Mouse (Mus musculus) olfactory bulb, adult 2 months (tissue): ENCODE measurements around the gene Dlg2. TPM values are rescaled to one million over a fixed set of nuclear protein-coding genes. Genes with fewer than 3 reads are reported as not detected.
A peak's percentile ranks its signal among the peaks of the same experiment; 100 is the strongest.

Source experiments
- H3K27ac ChIP-seq: fragments of 200-500 bp; 2 replicates; pipeline ENCODE4 v1.5.1; 2012; ENCODE audit warnings: low read depth, low read length; ENCODE audit not compliant: insufficient read depth
- H3K4me1 ChIP-seq: fragments of 200-500 bp; 2 replicates; pipeline ENCODE4 v1.6.1; 2012; ENCODE audit warnings: low read length; ENCODE audit not compliant: control insufficient read depth, insufficient read depth
- H3K4me3 ChIP-seq: fragments of 200-500 bp; 2 replicates; pipeline ENCODE4 v1.5.1; 2012; ENCODE audit warnings: mild to moderate bottlenecking, low read depth, low read length, moderate library complexity; ENCODE audit not compliant: insufficient read depth
- CTCF ChIP-seq: fragments of 200-500 bp; IDR thresholded peaks from 2 replicates; pipeline ENCODE4 v1.5.1; 2012; ENCODE audit warnings: low read depth, mild to moderate bottlenecking, low read length, moderate library complexity; ENCODE audit not compliant: insufficient read depth
- POLR2A ChIP-seq: fragments of 200-500 bp; IDR thresholded peaks from 2 replicates; pipeline ENCODE4 v1.6.1; 2012; ENCODE audit warnings: mild to moderate bottlenecking, low read depth, low read length, moderate library complexity; ENCODE audit not compliant: insufficient read depth
- WGBS: fragments of 180-500 bp; shearing (Covaris S2); methylation state at CpG from one replicate; pipeline ENCODE4 v1.1.7; 2018; 5-methylcytosine and 5-hydroxymethylcytosine counted together
- polyA plus RNA-seq: library from polyadenylated mRNA; stranded (reverse); fragments of >200 nt; gene quantifications from 2 replicates; pipeline ENCODE4 v1.2.4, GENCODE M21; 2012; ENCODE audit warnings: low replicate concordance; ENCODE audit not compliant: missing spikeins, insufficient read depth, insufficient read length

Dlg2 gene
- polyA plus RNA-seq, 1 experiment: not detected

DNA sequence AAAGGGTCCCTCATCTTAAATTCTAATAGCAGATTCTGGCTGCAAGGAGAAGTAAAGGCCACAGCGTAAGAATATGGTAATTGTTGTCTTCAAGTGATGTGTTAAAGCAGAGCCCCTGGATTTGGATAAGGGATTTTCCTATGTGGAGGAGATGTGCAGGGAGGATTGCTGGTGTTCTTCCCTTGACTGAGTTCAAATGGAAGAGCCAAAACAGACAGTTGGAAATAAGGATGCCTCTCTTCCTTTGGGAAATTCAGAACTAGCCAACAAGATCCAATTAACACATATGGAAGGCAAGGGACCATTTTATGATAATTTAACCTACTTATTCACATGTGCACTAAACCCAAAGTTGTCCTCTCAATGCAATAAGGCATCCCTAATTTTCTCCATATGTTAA lies 1034.6 kb downstream of the Dlg2 start:
- 82% methylated on average over 1 of the region's 1 CpGs for WGBS

GRCm38 (mm10) chr7:91514445-91514844 lies 1038.0 kb downstream of the Dlg2 start:
- Histone ChIP-seq H3K4me1 (no peaks in the 10 kb centered on the region), H3K27ac (no peak overlapping the region), H3K4me3 (no peak overlapping the region)
- TF ChIP-seq POLR2A (no peak), CTCF (no peak)
- WGBS: 24% methylated on average over 3 of the region's 3 CpGs

More for the DNA sequence above, 1034.6 kb downstream of the Dlg2 start:
- Histone ChIP-seq H3K4me1 (no peaks in the 10 kb centered on the region), H3K4me3 (no peak overlapping the region), H3K27ac (no peak overlapping the region)
- TF ChIP-seq POLR2A (no peak), CTCF (no peak)

DNA sequence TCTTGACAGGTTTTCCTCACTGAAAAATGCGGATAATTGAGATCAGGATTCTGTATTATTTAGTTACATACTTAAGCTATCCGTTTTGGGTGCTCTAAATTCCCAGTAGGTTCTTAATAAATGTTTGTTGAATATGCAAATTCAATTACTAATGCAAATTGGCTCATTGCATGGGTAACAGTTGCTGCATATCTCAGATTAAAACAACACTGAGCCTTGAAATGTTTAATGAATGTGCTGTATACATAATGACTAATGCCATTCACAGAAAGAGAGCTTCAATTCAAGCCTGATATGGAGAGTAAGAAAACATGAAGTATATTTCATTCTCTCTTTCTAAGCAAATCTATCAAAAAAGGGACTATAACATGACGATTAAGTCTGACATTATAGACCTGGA lies 1039.8 kb downstream of the Dlg2 start:
- no peak for TF ChIP-seq POLR2A
- TF ChIP-seq CTCF: no peak
- Histone ChIP-seq H3K4me1 (no peaks in the 10 kb centered on the region), H3K4me3 (no peak overlapping the region), H3K27ac (no peak overlapping the region)
- WGBS: 67% methylated on average over 3 of the region's 3 CpGs

DNA sequence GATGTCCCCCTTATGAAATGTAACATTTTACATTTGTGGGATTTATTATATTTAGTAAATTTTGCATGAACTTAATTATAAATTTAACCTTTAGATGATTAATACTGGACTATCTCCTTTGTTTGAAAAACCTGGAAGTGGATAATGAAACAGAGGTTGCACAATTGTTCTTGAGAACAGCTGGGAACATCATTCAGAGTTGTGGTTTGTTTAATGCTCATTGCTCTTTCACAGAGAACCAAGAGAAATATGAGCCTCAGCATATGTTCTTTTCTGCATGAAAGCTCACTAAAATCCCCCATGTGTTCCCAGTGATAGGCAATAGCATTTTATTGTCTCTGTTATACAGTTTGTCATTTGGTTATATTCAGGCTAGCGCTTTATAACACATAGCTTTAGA lies 1049.4 kb downstream of the Dlg2 start:
- Histone ChIP-seq H3K4me1 (no peaks in the 10 kb centered on the region), H3K27ac (no peak overlapping the region), H3K4me3 (no peak overlapping the region)
- 97% methylated on average over 1 of the region's 1 CpGs for WGBS
- TF ChIP-seq CTCF: no peak
- TF ChIP-seq POLR2A: no peak

DNA sequence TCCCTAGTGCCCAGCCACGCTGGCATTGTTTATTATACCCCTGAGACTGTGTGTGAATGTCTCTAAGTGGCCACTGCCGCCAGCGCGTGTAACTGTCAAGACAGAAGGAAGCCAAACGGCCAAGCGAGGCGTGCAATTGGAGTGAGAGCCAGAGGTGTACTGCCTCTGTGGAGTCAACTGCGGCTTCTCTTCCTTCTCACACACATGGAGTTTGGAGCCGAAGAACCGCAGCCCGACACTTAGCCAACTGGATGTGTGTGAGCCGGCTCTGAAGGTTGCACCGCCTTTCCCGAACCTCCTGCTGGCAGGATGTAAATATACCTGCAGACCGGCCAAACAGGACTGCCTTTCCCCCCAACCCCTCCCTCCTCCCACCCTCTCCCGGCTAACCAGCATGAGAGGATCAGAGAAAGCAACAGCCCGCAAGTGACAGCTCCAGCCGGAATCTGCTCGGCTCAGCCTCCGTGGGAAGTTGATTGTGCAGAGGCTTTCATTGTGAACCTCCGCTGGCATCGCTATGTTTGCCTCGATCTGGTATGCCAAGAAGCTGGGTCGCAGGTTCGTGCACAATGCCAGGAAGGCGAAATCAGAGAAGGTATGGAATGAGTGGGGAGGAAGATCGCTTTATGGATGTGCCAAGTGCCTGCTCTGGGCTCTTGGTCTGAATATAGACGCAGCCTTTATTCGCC lies 1066.3 kb downstream of the Dlg2 start:
- H3K4me1 ChIP-seq: peaks cover 8% of the 10 kb centered on the region; the same call in 1 of the 2 replicates
- TF ChIP-seq CTCF (no peak), POLR2A (no peak)
- WGBS: 3% methylated on average over 29 of the region's 29 CpGs
- peak overlapping the region; percentile 23; the same call in 1 of the 2 replicates for H3K27ac ChIP-seq
- H3K4me3 ChIP-seq: peak overlapping the region; percentile 44

DNA sequence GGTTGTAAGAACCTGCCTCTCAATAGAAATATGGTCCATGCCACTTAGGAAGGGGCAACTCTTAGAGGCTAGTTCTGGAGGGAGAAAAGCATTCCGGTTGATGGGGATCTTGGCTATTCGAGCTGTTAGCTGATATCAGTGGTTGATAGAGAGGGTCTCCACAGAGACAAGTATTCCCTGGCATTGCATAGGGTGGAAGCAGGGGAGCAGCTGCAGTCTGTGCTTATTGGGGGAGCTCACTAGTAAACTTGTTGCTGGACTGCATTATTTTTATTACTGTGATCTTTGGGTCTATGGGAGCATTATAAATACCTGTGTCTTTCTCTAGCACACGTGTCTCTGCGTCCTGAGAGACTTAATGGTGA lies 1066.8 kb downstream of the Dlg2 start:
- Histone ChIP-seq H3K4me3 (peak overlapping the region; percentile 44), H3K4me1 (peaks cover 8% of the 10 kb centered on the region; the same call in 1 of the 2 replicates), H3K27ac (no peak overlapping the region)
- WGBS: 45% methylated on average over 4 of the region's 4 CpGs
- no peak for TF ChIP-seq CTCF
- TF ChIP-seq POLR2A: no peak

DNA sequence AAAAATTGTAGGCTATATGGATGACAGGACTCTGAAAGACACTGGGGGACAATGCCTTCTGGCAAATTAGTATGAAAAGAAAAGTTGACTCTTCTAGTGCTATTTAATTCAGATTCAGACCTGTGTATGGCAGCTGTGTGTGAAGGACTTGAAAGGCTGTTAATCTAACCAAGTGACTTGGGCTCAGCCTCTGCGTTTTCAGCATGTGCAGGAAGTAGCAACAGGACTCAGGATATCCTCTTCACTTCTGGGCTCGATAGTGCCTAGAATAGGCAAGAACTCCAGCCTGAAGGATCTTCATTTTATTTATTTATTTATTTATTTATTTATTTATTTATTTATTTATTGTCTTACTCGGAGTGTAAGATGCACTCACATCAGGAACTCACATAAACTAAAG lies 1068.1 kb downstream of the Dlg2 start:
- Histone ChIP-seq H3K4me1 (peaks cover 8% of the 10 kb centered on the region; the same call in 1 of the 2 replicates), H3K4me3 (no peak overlapping the region), H3K27ac (no peak overlapping the region)
- TF ChIP-seq POLR2A (no peak), CTCF (no peak)
- WGBS: 84% methylated on average over 3 of the region's 3 CpGs

DNA sequence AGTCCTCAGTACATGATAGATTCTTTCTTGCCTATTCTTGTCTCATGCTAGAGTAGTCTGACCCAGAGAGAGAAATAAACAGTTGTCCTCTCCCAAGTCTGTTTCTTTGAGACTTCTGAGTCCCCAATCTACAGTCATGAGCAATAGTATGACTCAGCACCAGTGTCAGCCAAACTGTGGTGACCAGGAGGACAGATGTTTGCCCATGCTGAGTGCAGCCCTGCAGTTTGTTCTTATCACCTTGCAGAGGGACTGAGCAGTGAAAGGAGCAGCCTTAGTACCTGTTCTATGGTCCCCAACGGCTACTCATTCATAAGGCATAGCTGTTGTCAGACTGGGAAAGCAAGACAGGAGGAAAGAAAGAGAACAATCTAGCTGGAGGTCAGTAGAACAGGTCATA lies 1072.3 kb downstream of the Dlg2 start:
- H3K4me3 ChIP-seq: no peak overlapping the region
- H3K27ac ChIP-seq: no peak overlapping the region
- WGBS: 72% methylated on average over 1 of the region's 1 CpGs
- H3K4me1 ChIP-seq: no peaks in the 10 kb centered on the region
- TF ChIP-seq POLR2A (no peak), CTCF (no peak)

- Histone ChIP-seq H3K4me1 (no peaks in the 10 kb centered on the region), H3K4me3 (no peak overlapping the region), H3K27ac (no peak overlapping the region)
- TF ChIP-seq CTCF (no peak), POLR2A (no peak)
These were observed 1081.1 kb downstream of the Dlg2 start for GRCm38 (mm10) chr7:91557582-91557981.

GRCm38 (mm10) chr7:91567423-91567822 lies 1091.0 kb downstream of the Dlg2 start:
- no peak for TF ChIP-seq CTCF
- no peak for TF ChIP-seq POLR2A
- no peaks in the 10 kb centered on the region for H3K4me1 ChIP-seq
- H3K4me3 ChIP-seq: no peak overlapping the region
- no peak overlapping the region for H3K27ac ChIP-seq

GRCm38 (mm10) chr7:91570969-91571368 lies 1094.5 kb downstream of the Dlg2 start:
- peaks cover 2% of the 10 kb centered on the region; the same call in 1 of the 2 replicates for H3K4me1 ChIP-seq
- H3K4me3 ChIP-seq: no peak overlapping the region
- WGBS: 59% methylated on average over 2 of the region's 2 CpGs
- no peak for TF ChIP-seq POLR2A
- TF ChIP-seq CTCF: no peak
- H3K27ac ChIP-seq: no peak overlapping the region
